Mouse (Mus musculus) neural tube, embryonic 14.5 days (tissue): ENCODE results near the gene Coq10a. TPM values are rescaled to one million over a fixed set of nuclear protein-coding genes. Genes with fewer than 3 reads are reported as not detected.
A peak's percentile ranks its signal among the peaks of the same experiment; 100 is the strongest.

Experiments used
- ATAC-seq: fragments of 200-750 bp; cut with Nextera tagmentation; 2 replicates; pipeline ENCODE4 v1.8.0; 2017; ENCODE audit warnings: low read depth, mild to moderate bottlenecking, moderate TSS enrichment, moderate library complexity
- H3K27ac ChIP-seq: fragments of 300-500 bp; sonication (generic); 2 replicates; pipeline ENCODE4 v1.5.1; 2014; ENCODE audit warnings: low read depth, mild to moderate bottlenecking, control low read depth, low read length, moderate library complexity, mixed read lengths
- H3K27me3 ChIP-seq: fragments of 300-500 bp; sonication (generic); 2 replicates; pipeline ENCODE4 v1.6.1; 2014; ENCODE audit warnings: low read length; ENCODE audit not compliant: control insufficient read depth, insufficient read depth
- H3K36me3 ChIP-seq: fragments of 300-500 bp; sonication (generic); 2 replicates; pipeline ENCODE4 v1.6.1; 2014; ENCODE audit warnings: low read length, mixed read lengths; ENCODE audit not compliant: control insufficient read depth, insufficient read depth
- H3K4me1 ChIP-seq: fragments of 300-500 bp; sonication (generic); 2 replicates; pipeline ENCODE4 v1.6.1; 2014; ENCODE audit warnings: low read length; ENCODE audit not compliant: control insufficient read depth, insufficient read depth
- H3K4me2 ChIP-seq: fragments of 300-500 bp; sonication (generic); 2 replicates; pipeline ENCODE4 v1.6.1; 2014; ENCODE audit warnings: mild to moderate bottlenecking, low read depth, low read length, control low read depth
- H3K4me3 ChIP-seq: fragments of 300-500 bp; sonication (generic); 2 replicates; pipeline ENCODE4 v1.5.1; 2014; ENCODE audit warnings: low read depth, low read length, control low read depth, mixed read lengths
- H3K9ac ChIP-seq: fragments of 300-500 bp; sonication (generic); replicated peaks from 2 replicates; pipeline ENCODE4 v1.6.1; 2014; ENCODE audit warnings: low read depth, mild to moderate bottlenecking, control low read depth, low read length, mixed read lengths
- H3K9me3 ChIP-seq: fragments of 300-500 bp; sonication (generic); 2 replicates; pipeline ENCODE4 v1.6.1; 2016; ENCODE audit warnings: low read length; ENCODE audit not compliant: control insufficient read depth
- WGBS: fragments of 180-500 bp; shearing (Covaris S2); extraction: QIAGEN DNeasy Blood & Tissue Kit; methylation state at CpG from one replicate; pipeline ENCODE4 v1.1.7; 2014; 5-methylcytosine and 5-hydroxymethylcytosine counted together
- polyA plus RNA-seq: library from polyadenylated mRNA; unstranded; fragments of >200 nt; fragmentation: Nextera tagmentation; extraction: Ambion mirVana; gene quantifications from 2 replicates; pipeline ENCODE4 v1.2.1, GENCODE M21; 2014

The Coq10a gene
- polyA plus RNA-seq, 1 experiment from 2014 or later: 52.7 TPM

DNA sequence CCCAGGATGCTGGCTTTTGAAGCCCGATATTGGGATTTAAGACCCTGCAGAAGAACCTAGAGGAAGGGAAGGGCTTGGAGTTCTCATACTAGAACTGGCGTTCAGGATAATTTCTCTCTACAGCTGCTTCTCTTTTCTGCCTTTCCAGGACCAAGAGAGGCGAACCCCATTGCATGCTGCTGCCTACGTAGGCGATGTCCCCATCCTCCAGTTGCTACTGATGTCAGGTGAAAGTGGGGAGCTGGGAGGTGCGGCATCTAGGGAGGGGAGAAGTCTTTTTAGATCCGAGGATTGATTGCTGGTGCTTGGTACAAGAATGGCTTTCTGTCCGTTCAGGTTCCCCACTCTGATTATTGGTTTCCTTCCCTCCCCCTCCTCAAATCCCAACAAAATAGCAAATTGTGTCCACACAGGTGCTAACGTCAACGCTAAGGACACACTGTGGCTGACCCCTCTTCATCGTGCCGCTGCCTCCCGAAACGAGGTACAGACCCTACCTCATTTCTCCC, 9.2 kb upstream of the Coq10a start:
- H3K27me3 ChIP-seq: no peaks in the 10 kb centered on the region; the same call in 1 of the 2 replicates
- peak overlapping the region; percentile 77 for H3K4me2 ChIP-seq
- no peaks in the 10 kb centered on the region for H3K9me3 ChIP-seq
- peak overlapping the region; percentile 94 for H3K27ac ChIP-seq
- H3K4me3 ChIP-seq: peak overlapping the region; percentile 94
- peaks cover 38% of the 10 kb centered on the region for H3K36me3 ChIP-seq
- H3K9ac ChIP-seq: peak overlapping the region; percentile 98
- peaks cover 19% of the 10 kb centered on the region for H3K4me1 ChIP-seq
- 0 out of 2 replicates have a peak, but pooled peaks have one; percentile 0 for ATAC-seq
- 53% methylated on average over 14 of the region's 14 CpGs for WGBS

DNA sequence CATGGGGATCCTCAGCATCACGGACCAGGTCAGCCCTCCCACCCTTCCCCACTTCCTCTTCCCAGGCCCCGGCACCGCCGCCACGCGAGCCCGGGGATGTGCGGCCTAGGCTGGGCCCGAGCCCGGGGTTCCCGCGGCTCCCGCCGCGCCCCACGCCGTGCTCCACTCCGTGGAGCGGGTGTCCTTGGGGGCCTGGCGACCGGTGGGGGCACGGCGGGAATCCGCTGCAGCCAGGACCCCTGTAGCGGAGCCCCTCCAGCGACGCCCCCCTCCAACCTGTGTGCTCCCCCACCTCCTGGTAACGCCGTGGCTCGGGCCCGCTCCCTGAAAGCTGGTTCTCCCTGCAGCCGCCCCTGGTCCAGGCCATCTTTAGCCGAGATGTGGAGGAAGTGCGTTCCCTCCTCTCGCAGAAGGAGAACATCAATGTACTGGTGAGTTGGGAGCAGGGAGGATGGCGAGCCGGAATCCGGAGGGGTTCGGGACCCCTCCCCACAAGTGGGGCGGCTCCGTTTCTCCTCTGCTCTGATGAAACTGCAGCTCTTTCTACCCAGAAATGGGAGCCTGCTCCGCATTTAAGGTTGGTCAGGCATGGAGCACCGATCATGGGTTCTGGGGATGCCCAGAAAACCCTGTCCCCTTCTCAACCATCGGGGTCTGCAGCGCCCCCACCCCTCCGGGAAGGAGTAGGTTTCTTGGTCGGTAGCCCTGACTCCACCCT, 8.6 kb upstream of the Coq10a start:
- peak; percentile 75 for ATAC-seq
- Histone ChIP-seq H3K27ac (peak overlapping the region; percentile 94), H3K9me3 (no peaks in the 10 kb centered on the region), H3K27me3 (no peaks in the 10 kb centered on the region; the same call in 1 of the 2 replicates), H3K4me2 (peak overlapping the region; percentile 77), H3K36me3 (peaks cover 32% of the 10 kb centered on the region), H3K4me3 (peak overlapping the region; percentile 94), H3K4me1 (peaks cover 19% of the 10 kb centered on the region), H3K9ac (peak overlapping the region; percentile 98)
- under 1% methylated on average over 46 of the region's 47 CpGs for WGBS

DNA sequence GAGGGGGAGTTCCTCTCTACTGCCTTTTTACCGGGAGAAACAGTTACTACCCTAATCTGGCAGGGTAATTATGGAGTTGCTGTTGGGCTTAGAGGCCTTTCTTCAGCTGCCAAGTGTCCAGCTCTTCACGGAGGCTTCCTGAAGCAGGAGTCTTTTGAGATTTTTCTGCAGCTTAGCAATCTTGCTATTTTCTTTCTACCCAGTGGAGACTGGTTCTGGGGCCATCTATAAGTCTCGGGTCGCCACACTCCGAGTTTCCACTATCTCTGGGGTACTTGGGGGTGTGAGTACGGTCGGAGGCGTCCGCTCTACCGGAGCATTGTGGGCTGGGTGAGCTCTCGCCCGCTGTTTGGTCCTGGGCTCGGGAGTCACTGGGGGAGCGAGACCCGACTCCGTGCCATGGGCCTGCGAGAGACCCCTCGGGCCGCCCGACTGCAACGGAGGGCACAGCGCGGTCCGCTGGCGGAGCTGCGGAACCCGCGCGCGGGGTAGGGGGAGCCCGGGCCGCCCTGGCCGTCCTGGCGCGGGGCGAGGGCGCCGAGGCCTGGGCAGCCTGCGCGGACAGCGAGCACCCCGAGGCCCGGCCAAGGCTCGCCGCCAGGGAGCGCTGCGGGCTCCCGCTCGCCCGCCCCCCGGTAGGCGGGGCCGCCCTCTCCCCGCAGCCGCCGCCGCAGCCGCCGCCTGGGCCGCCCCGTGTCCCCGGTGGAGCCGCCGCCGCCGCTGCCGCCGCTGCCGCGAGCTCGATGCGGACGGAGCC, 7.8 kb upstream of the Coq10a start, which contains the start of gene Ankrd52:
Gene Ankrd52 (plus strand): TSS at position 661 of the 757 bp plus-strand sequence.
- Histone ChIP-seq H3K4me1 (peaks cover 19% of the 10 kb centered on the region), H3K9me3 (no peaks in the 10 kb centered on the region), H3K4me2 (peak within 1 kb of the TSS; percentile 77), H3K27ac (peak within 1 kb of the TSS; percentile 94), H3K9ac (peak within 1 kb of the TSS; percentile 98), H3K27me3 (no peaks in the 10 kb centered on the region; the same call in 1 of the 2 replicates), H3K36me3 (peaks cover 25% of the 10 kb centered on the region), H3K4me3 (peak within 1 kb of the TSS; percentile 94)
- 0% methylated on average over 44 of the region's 73 CpGs for WGBS
- peak; percentile 90 for ATAC-seq

DNA sequence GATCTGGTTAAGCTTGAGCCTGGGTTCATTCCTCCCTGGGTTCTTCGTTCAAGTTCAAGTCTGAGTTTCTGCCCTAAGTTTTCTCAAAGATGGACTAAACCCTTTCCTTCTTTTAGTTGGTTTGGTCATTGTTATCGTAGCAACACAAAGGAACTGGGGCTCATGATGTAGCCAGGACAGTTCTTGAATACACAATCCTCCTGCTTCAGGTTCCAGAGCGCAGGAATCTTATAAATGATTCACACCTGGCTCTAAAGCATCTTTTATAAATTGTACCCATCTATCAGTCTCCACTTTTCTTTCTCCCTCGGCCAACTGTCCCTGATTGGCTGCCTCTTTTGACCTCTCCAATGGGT, 7.3 kb upstream of the Coq10a start:
- Histone ChIP-seq H3K9ac (peak overlapping the region; percentile 98; the same call in 1 of the 2 replicates), H3K9me3 (no peaks in the 10 kb centered on the region), H3K4me3 (peak overlapping the region; percentile 94), H3K27ac (peak overlapping the region; percentile 94), H3K4me1 (peaks cover 19% of the 10 kb centered on the region), H3K36me3 (peaks cover 21% of the 10 kb centered on the region; the same call in 1 of the 2 replicates), H3K4me2 (peak overlapping the region; percentile 77), H3K27me3 (no peaks in the 10 kb centered on the region; the same call in 1 of the 2 replicates)
- no peak for ATAC-seq
- 40% methylated on average over 4 of the region's 4 CpGs for WGBS

DNA sequence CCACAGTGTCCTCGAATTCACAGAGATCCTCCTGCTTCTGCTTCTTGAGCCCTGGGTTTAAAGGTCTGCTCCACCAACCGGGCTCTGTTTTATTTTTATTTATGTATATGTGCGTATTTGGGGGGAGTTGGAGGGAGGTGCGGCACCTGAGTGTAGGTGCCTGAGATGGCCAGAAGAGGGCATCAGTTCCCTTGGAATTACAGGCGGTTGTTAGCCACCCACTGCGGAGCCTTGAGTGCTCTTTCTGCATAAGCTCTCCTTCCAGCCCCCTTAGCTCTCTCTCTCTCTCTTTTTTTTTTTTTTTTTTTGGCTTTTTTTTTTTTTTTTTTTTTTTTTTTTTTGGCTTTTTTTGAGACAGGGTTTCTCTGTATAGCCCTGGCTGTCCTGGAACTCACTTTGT, 5.6 kb upstream of the Coq10a start:
- peaks cover 19% of the 10 kb centered on the region for H3K4me1 ChIP-seq
- peaks cover 6% of the 10 kb centered on the region; the same call in 1 of the 2 replicates for H3K36me3 ChIP-seq
- H3K27ac ChIP-seq: no peak overlapping the region
- no peak for ATAC-seq
- no peaks in the 10 kb centered on the region for H3K9me3 ChIP-seq
- H3K4me2 ChIP-seq: no peak overlapping the region
- no peak overlapping the region for H3K9ac ChIP-seq
- H3K4me3 ChIP-seq: no peak overlapping the region
- no peaks in the 10 kb centered on the region; the same call in 1 of the 2 replicates for H3K27me3 ChIP-seq
- WGBS: 78% methylated on average over 6 of the region's 6 CpGs

DNA sequence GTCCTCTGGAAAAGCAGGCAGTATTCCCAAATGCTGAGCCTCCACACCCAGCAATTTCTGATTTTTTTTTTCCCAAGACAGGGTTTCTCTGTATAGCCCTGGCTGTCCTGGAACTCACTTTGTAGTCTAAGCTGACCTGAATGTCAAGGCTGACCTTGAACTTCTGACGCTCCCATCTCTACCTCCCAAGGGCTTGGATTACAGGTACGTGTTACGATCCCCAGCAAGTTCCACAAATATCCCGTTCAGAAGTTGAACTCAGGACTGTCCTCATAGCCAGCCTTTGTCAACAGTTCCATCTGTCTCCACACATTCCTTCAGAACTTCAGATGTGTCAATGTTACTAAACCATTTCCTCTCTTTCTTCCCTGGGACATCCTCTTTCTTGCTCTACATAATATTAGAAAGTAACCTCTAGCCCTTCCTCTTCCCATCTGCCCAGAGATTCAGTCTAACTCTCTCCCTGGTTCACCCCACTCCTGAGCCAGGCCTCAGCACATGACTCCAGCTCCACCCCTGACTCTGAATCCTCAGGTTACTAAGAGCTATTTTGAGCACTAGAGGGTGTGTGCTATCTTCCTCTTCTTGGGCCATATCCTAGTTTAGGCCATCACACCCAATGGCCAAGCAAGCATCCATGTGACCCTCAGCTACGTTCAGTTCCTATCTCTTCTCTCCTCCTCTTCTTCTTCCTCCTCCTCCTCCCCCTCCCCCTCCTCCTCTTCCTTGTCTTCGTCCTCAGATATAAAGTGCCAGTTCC, 4.4 kb upstream of the Coq10a start:
- Histone ChIP-seq H3K9me3 (no peaks in the 10 kb centered on the region), H3K4me2 (no peak overlapping the region), H3K9ac (no peak overlapping the region), H3K4me1 (peaks cover 9% of the 10 kb centered on the region), H3K27ac (no peak overlapping the region), H3K4me3 (no peak overlapping the region), H3K27me3 (no peaks in the 10 kb centered on the region; the same call in 1 of the 2 replicates), H3K36me3 (no peaks in the 10 kb centered on the region)
- no peak for ATAC-seq
- WGBS: 84% methylated on average over 6 of the region's 6 CpGs

DNA sequence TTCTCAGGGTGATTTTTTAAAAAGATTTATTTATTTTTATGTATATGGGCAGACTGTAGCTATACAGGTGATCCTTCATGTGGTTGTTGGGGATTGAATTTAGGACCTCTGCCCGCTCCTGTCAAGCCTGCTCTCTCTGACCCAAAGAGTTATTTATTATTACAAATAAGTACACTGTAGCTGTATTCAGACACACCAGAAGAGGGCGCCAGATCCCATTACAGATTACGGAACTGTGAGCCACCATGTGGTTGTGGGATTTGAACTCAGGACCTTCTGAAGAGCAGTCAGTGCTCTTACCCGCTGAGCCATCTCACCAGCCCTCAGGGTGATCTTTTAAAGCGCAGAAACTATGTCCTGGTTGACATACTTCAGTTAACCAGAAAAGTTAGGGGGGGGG, 3.3 kb upstream of the Coq10a start:
- H3K27ac ChIP-seq: no peak overlapping the region
- H3K4me1 ChIP-seq: peaks cover 15% of the 10 kb centered on the region; the same call in 1 of the 2 replicates
- WGBS: 79% methylated on average over 5 of the region's 5 CpGs
- no peaks in the 10 kb centered on the region for H3K9me3 ChIP-seq
- H3K27me3 ChIP-seq: no peaks in the 10 kb centered on the region; the same call in 1 of the 2 replicates
- H3K9ac ChIP-seq: no peak overlapping the region
- H3K36me3 ChIP-seq: no peaks in the 10 kb centered on the region
- ATAC-seq: no peak
- H3K4me2 ChIP-seq: no peak overlapping the region
- no peak overlapping the region for H3K4me3 ChIP-seq

DNA sequence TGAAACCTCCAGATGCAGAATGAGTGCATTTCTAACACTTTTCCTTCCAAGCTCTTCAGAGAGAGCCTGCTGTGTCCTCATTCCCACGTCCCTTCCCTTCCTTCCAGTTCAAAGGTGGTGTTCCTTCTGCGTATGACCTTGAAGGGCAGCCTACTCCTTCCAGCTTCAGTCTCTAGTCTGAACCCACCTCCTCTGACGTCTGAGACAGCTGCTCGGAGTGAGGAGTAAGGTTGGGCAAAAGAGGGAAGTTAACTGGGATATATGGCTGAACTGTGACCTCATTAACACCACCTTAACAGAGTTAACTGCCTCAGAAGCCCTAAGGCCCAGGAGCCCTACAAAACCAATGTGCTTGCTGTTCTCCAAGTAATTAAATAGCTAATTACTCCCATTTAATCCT, 1.8 kb upstream of the Coq10a start:
- Histone ChIP-seq H3K9ac (no peak overlapping the region), H3K9me3 (no peaks in the 10 kb centered on the region), H3K4me2 (no peak overlapping the region), H3K27ac (no peak overlapping the region), H3K4me3 (no peak overlapping the region), H3K27me3 (no peaks in the 10 kb centered on the region), H3K4me1 (peaks cover 12% of the 10 kb centered on the region; the same call in 1 of the 2 replicates), H3K36me3 (no peaks in the 10 kb centered on the region)
- no peak for ATAC-seq
- WGBS: 53% methylated on average over 4 of the region's 4 CpGs
